Mouse (Mus musculus) frontal cortex, postnatal 14 days (tissue): ENCODE data around the gene Pten.
"Not testable (repeated sequence)": the region's sequence is repeated elsewhere in the genome, so short reads cannot be mapped to it uniquely, and the experiment has no call there.

Source experiments
- DNase-seq, 2 experiments: peaks; one replicate each; pipeline ENCODE4 v3.0.0; 2022; ENCODE audit warnings: low spot score in 2 of 2

Gene Pten

DNA sequence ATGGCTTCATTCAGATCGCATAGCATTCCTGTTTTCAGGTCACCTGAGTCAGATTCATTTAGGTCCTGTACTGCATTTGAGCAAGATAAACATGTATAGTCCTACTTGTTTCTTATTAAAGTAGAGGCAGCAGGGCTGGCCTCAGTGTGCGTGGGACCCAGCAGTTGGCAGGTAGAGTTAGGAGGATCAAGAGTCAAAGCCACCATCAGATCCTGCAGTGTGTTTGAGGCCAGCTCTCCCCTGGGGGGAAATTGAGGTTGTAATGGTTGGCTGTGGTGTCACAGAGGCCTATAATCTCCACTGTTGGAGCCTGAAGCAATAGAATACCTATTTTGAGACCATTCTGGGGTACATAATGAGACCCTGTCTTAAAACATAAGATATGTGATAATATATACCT, 50.3 kb downstream of the Pten start:
- DNase-seq = no peak

DNA sequence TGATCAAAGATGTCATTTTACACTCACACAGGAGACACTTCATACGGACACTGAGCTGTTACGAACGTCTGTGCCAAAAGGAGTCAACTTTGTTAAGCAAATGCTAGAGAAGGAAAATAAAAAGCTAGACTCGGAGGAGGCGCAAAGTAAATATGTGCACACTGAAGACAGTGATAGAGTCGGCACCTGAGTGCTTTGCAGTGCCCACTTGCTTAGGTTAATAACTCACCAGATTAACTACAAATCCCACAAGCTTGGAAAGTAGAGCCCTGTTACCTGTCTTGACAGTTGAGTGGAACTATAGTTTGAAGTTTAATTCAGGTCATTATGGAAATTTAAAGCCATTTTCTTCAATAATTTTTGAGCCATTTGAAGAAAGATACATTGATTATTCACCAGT, 51.4 kb downstream of the Pten start:
- DNase-seq = no peak

DNA sequence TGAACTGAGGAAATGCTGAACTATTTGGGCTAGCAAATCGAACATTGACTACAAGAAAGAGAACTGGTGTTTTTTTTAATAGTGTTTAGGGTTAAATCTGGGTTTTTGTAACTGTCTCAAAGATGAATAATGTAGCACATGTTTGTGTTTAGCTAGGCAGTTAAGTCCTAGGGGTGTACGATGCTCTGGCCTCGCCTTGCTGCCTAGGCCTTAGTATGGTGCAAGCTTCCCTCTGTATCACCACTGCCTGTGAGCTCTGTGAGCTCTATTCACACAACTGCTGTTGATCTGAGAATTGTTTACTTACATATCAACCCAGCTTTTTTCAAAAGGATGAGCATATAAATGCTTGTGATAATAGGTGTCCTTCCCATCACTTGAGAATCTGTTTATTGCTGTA, 51.8 kb downstream of the Pten start:
- no peak for DNase-seq

- no peak for DNase-seq
Measured at GRCm38 (mm10) chr19:32818759-32819158, 61.5 kb downstream of the Pten start.

- not testable (repeated sequence) for DNase-seq
Measured at GRCm38 (mm10) chr19:32822959-32823358, 65.7 kb downstream of the Pten start.

- no peak for DNase-seq
Measured at GRCm38 (mm10) chr19:32826616-32827015, 69.3 kb downstream of the Pten start.

GRCm38 (mm10) chr19:32829871-32830270, 72.6 kb downstream of the Pten start:
- DNase-seq = no peak

DNA sequence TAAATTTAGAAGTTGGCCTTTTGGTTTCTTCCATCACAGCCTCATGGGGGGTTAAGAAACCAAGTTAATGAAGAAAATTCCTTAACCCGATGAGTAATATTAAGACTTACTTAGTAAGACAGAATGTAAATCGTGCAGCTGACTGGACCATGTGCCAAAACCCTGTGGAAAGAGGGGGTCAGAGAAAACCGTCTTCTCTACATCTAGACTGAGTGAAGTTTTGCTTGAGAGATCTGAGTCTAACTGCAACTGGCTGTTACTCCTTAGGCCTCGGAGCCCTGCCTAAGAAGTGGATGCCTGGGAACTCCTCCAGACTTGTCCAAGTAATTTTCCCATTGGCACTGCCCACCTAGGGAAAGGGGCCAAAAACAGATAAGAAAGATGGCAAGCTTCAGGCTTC, 74.0 kb downstream of the Pten start:
- no peak for DNase-seq

- DNase-seq = no peak
Measured at GRCm38 (mm10) chr19:32840491-32840890, 83.2 kb downstream of the Pten start.

DNA sequence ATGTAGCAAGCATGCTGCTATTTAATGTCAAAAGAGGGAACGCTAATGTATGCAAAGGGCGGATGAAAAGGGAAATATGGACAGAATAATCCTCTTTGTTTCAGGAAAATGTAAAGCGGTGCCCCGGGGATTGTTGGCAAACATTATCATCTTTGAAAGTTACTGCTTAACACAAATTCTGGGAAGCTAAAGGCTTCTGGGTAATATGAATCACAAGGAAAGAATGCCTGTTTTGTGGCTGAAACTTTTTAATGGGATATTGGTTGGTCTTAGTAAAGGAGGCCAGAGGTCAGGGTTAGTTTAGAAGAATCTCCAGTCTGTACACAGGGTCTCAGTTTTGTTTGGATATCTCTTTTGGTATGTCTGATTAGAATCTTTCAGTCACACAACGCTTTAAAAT, 87.2 kb downstream of the Pten start:
- no peak for DNase-seq

- no peak for DNase-seq
Measured at GRCm38 (mm10) chr19:32848041-32848440, 90.7 kb downstream of the Pten start.

DNA sequence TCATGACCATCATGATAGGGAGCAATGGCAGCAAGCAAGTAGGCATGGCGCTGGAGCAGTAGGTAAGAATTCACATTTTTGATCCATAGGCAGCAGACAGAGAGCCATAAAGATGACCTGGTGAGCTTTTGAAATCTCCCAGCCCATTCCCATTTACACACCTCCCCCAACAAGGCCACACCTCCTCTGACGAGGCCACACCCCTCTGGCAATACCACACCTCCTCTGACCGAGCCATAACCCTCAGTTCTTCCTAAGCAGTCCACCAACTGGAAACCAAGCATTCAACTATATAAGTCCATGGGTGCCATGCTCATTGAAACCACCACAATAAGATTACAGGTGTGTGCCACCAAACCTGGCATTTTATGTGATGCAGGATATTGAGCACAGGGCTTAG, 95.0 kb downstream of the Pten start:
- no peak for DNase-seq

GRCm38 (mm10) chr19:32861675-32862575, 104.6 kb downstream of the Pten start:
- no peak for DNase-seq

GRCm38 (mm10) chr19:32866765-32867164, 109.5 kb downstream of the Pten start:
- no peak for DNase-seq

DNA sequence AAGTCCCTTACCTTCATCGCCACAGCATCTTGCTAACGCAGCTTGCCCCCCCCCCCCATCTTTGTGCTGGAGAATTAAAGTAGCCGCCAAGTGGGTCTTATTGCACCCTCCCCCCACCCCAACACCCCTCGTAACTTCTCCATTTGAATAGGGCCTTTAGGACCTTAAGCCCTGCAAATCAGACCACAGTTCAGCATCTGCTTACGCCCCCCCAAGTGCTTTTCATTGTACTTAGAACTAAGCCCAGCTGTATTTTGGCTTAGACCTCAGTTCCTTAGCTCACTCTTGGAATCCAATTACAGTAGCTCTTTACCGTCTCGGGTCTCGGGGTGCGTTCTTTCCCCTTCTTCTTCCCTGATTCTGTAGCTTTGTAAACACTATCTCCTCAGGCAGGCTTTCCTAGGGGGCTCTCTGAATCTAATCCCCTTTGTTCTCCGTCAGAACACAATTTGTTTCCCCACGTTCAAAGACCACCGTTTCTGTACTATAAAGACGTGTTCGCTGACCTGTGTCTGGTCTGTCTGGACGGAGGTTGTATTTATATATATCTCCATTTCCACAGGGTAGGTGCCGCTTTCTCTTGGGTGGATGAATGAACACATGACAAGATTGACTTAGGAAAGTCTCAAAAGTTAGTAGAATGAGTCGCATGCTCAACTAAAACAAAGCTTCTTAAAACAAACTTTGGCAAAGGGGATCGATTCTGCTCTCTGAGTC, 110.0 kb downstream of the Pten start:
- DNase-seq = no peak

GRCm38 (mm10) chr19:32868560-32868959, 111.3 kb downstream of the Pten start:
- no peak for DNase-seq

DNA sequence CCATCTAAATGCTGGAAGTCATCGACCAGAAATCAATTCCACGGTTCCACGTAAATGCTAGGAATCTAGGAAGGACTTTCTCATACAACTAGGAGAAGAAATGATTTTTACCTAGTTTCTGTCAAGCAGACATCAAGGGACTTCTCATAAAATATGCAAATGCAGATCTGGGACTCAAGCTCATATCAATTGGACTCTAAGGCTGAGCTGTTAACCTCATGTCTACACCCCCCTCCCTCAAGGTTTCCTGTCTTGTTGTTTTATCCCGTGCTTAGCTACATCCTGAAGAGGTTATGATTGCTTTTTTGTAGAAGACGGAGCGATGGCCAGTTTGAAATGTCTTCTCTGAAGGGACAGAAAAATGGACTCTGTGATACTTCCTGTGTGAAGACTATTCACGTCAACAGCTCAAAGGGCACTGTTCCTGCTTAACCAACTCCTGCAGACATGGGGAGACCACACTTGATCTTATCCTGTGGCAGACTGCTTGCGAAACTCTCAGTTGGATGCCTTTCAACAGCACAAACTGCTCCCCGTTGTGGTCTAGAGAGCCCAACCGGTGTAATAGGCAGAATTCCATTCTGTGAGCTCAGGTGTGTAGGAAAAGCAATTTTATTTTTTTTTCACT, 111.9 kb downstream of the Pten start:
- no peak for DNase-seq

GRCm38 (mm10) chr19:32873904-32874637, 116.8 kb downstream of the Pten start:
- DNase-seq = no peak
